8 mouse cellular contexts compared by ENCODE assay signal in the genomic region with DNA sequence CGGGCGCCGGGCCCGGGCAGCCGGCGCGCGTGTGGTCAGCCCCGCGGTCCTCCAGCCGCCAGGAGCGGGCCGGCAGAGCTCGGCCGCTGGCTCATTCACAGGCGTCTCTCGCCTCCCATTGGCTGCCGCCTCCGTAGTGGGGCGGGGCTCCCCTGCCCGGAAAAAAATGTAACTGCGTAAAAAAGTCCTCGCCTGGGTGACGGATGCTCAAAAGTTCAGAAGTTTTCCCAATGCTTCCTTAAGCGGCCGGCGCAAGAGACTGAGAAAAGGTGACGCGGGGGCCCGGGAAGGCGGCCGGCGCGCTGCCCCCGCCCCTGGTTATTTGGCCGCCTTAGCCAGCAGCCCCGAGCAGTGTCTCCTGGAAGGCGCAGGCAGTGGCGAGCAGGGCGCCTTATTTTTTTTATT. TPM values are rescaled to one million over a fixed set of nuclear protein-coding genes. Genes with fewer than 3 reads are reported as not detected.
DNase-seq lines count a peak whose midpoint lies in the region; ATAC-seq and TF ChIP-seq lines count a peak whose summit lies in the region.

Foxc1 (plus strand) TSS at position 206 of the 405 bp plus-strand sequence.

- peak within 1 kb of the TSS; percentile 61 for H3K9ac ChIP-seq in forebrain, embryonic 12.5 days
- peak within 1 kb of the TSS; percentile 89 for H3K9ac ChIP-seq in heart, postnatal 0 days (replicated peaks; ENCODE audit: low read depth, low read length)
- no peak within 1 kb of the TSS for H3K9ac ChIP-seq in lung, postnatal 0 days (replicated peaks; ENCODE audit: low read depth)

- H3K4me3 ChIP-seq in forebrain, embryonic 12.5 days (replicated peaks) = peak within 1 kb of the TSS; percentile 50
- H3K4me3 ChIP-seq in heart, postnatal 0 days (ENCODE audit: low read depth, low read length) = peak within 1 kb of the TSS; percentile 76
- peak within 1 kb of the TSS; percentile 50 for H3K4me3 ChIP-seq in lung, postnatal 0 days (ENCODE audit: low read depth, low read length)

- H3K27me3 ChIP-seq in forebrain, embryonic 12.5 days = peaks cover 90% of the 10 kb centered on the region
- peaks cover 85% of the 10 kb centered on the region for H3K27me3 ChIP-seq in heart, postnatal 0 days (ENCODE audit: control insufficient read depth, insufficient read depth, low read length)
- H3K27me3 ChIP-seq in lung, postnatal 0 days (replicated peaks; ENCODE audit: insufficient read depth, low read length) = peaks cover 88% of the 10 kb centered on the region

- no peaks in the 10 kb centered on the region for H3K9me3 ChIP-seq in forebrain, embryonic 12.5 days
- no peaks in the 10 kb centered on the region for H3K9me3 ChIP-seq in heart, postnatal 0 days (replicated peaks; ENCODE audit: control insufficient read depth, low read length)
- no peaks in the 10 kb centered on the region for H3K9me3 ChIP-seq in lung, postnatal 0 days (ENCODE audit: low read length)

- TF ChIP-seq EP300 in heart, postnatal 0 days (IDR thresholded peaks at IDR 0.05; ENCODE audit: low read depth) = no peak
- TF ChIP-seq EP300 in lung, postnatal 0 days (IDR thresholded peaks at IDR 0.05) = no peak

- DNase-seq in adrenal gland, postnatal 25 days = peak; percentile 90
- DNase-seq in heart, postnatal 0 days (ENCODE audit: low spot score) = peak; percentile 82
- DNase-seq in kidney, postnatal 36 days = peak; percentile 91
- DNase-seq in lung, postnatal 0 days (ENCODE audit: low spot score) = peak; percentile 91
- DNase-seq in retina, embryonic 14.5 days (ENCODE audit: low spot score) = peak; percentile 83

- no peaks in the 10 kb centered on the region for H3K36me3 ChIP-seq in forebrain, embryonic 12.5 days (replicated peaks)
- H3K36me3 ChIP-seq in heart, postnatal 0 days (replicated peaks; ENCODE audit: control insufficient read depth, insufficient read depth, low read length) = no peaks in the 10 kb centered on the region
- no peaks in the 10 kb centered on the region for H3K36me3 ChIP-seq in lung, postnatal 0 days (ENCODE audit: insufficient read depth, low read length)

- peak within 1 kb of the TSS; percentile 80 for H3K27ac ChIP-seq in forebrain, embryonic 12.5 days
- H3K27ac ChIP-seq in heart, postnatal 0 days (ENCODE audit: low read depth) = peak within 1 kb of the TSS; percentile 89
- H3K27ac ChIP-seq in lung, postnatal 0 days (ENCODE audit: low read length) = 0 out of 2 replicates have a peak within 1 kb of the TSS, but pooled peaks have one; percentile 20

- TF ChIP-seq CTCF in heart, postnatal 0 days (IDR thresholded peaks at IDR 0.05; ENCODE audit: low read depth) = no peak
- no peak for TF ChIP-seq CTCF in lung, postnatal 0 days (IDR thresholded peaks at IDR 0.05)

- H3K4me2 ChIP-seq in forebrain, embryonic 12.5 days = peak within 1 kb of the TSS; percentile 92
- H3K4me2 ChIP-seq in heart, postnatal 0 days (ENCODE audit: low read depth, low read length) = peak within 1 kb of the TSS; percentile 84
- peak within 1 kb of the TSS; percentile 94 for H3K4me2 ChIP-seq in lung, postnatal 0 days (replicated peaks; ENCODE audit: low read depth, low read length)

- ATAC-seq in CD4-positive, CD25-positive, alpha-beta regulatory T cell, adult 4 months = peak; percentile 50
- ATAC-seq in forebrain, embryonic 12.5 days (ENCODE audit: low FRiP score) = peak; percentile 86
- peak; percentile 85 for ATAC-seq in heart, postnatal 0 days (ENCODE audit: insufficient read depth, low read depth)
- ATAC-seq in lung, postnatal 0 days = peak; percentile 93
- no peak for ATAC-seq in inflammation-experienced regulatory T-cells, adult 6 months

- H3K4me1 ChIP-seq in forebrain, embryonic 12.5 days = peaks cover 50% of the 10 kb centered on the region
- peaks cover 3% of the 10 kb centered on the region for H3K4me1 ChIP-seq in heart, postnatal 0 days (ENCODE audit: control insufficient read depth, insufficient read depth)
- peaks cover 6% of the 10 kb centered on the region for H3K4me1 ChIP-seq in lung, postnatal 0 days (ENCODE audit: insufficient read depth, low read depth, low read length)

- 0% methylated on average over 28 of the region's 40 CpGs for WGBS in forebrain, embryonic 12.5 days
- WGBS in heart, postnatal 0 days = 0% methylated on average over 33 of the region's 40 CpGs
- WGBS in lung, postnatal 0 days = 0% methylated on average over 38 of the region's 40 CpGs

RNA-seq across cellular contexts. Expression of gene Foxc1, which starts in this region (rescaled TPM):
- not detected for polyA plus RNA-seq in CD4-positive, CD25-positive, alpha-beta regulatory T cell, adult 4 months (2017; shearing (Covaris generic))
- total RNA-seq in adrenal gland, postnatal 25 days (2021) = 7.3 and 8.1 TPM in 2 replicates
- 2.7 and 5.0 TPM in 2 replicates for polyA plus RNA-seq in forebrain, embryonic 12.5 days (2016; fragmentation: Nextera tagmentation; extraction: Ambion mirVana)
- total RNA-seq in heart, postnatal 0 days (2014; rRNA removed; ENCODE audit: low replicate concordance) = 20.0 and 22.6 TPM in 2 replicates
- 1.5 and 1.6 TPM in 2 replicates for polyA plus RNA-seq in heart, postnatal 0 days (2015; fragmentation: Nextera tagmentation; extraction: Ambion mirVana)
- 0.37 and 0.43 TPM in 2 replicates for polyA plus RNA-seq in lung, postnatal 0 days (2015; fragmentation: Nextera tagmentation; extraction: Ambion mirVana)
- not detected for polyA plus RNA-seq in inflammation-experienced regulatory T-cells, adult 6 months (2017; shearing (Covaris generic))

Comparison
In these comparisons a context has a peak if more than half of its experiments do, and no peak if none do; other contexts are left out.
1. Peak in ATAC-seq in CD4-positive, CD25-positive, alpha-beta regulatory T cell, adult 4 months; RNA of the gene not detected or under 1 TPM.
2. Peak in DNase-seq, ATAC-seq, H3K4me3 ChIP-seq, H3K27ac ChIP-seq and H3K4me2 ChIP-seq in lung, postnatal 0 days; RNA of the gene not detected or under 1 TPM.
3. H3K27ac ChIP-seq: peak in every context shown above with its lines; median percentile 89 in heart, postnatal 0 days; 80 in forebrain, embryonic 12.5 days; 20 in lung, postnatal 0 days.